Mouse (Mus musculus) midbrain, embryonic 11.5 days (tissue): Measurements from ENCODE around the gene Ptprm. TPM values are rescaled to one million over a fixed set of nuclear protein-coding genes. Genes with fewer than 3 reads are reported as not detected.

ENCODE experiments used
- ATAC-seq: fragments of 200-750 bp; cut with Nextera tagmentation; 2 replicates; pipeline ENCODE4 v1.8.0; 2017; ENCODE audit warnings: moderate TSS enrichment, moderate library complexity; ENCODE audit not compliant: low FRiP score
- DNase-seq: peaks from one replicate; pipeline ENCODE4 v3.0.0; 2015; ENCODE audit warnings: low spot score; ENCODE audit errors: missing footprints
- H3K27ac ChIP-seq: fragments of 300-500 bp; sonication (generic); 2 replicates; pipeline ENCODE4 v1.5.1; 2014; ENCODE audit warnings: low read depth, low read length
- H3K27me3 ChIP-seq: fragments of 300-500 bp; sonication (generic); 2 replicates; pipeline ENCODE4 v1.6.1; 2014; ENCODE audit warnings: mild to moderate bottlenecking, low read length, moderate library complexity, mixed read lengths; ENCODE audit not compliant: control insufficient read depth, insufficient read depth
- H3K36me3 ChIP-seq: fragments of 300-500 bp; sonication (generic); 2 replicates; pipeline ENCODE4 v1.6.1; 2014; ENCODE audit warnings: mild to moderate bottlenecking, low read length, moderate library complexity, mixed read lengths; ENCODE audit not compliant: control insufficient read depth, insufficient read depth
- H3K4me1 ChIP-seq: fragments of 300-500 bp; sonication (generic); 2 replicates; pipeline ENCODE4 v1.6.1; 2014; ENCODE audit warnings: low read length; ENCODE audit not compliant: control insufficient read depth, insufficient read depth
- H3K4me2 ChIP-seq: fragments of 300-500 bp; sonication (generic); 2 replicates; pipeline ENCODE4 v1.6.1; 2014; ENCODE audit warnings: mild to moderate bottlenecking, moderate library complexity
- H3K4me3 ChIP-seq: fragments of 300-500 bp; sonication (generic); 2 replicates; pipeline ENCODE4 v1.5.1; 2014; ENCODE audit warnings: low read depth, low read length
- H3K9ac ChIP-seq: fragments of 300-500 bp; sonication (generic); 2 replicates; pipeline ENCODE4 v1.6.1; 2014; ENCODE audit warnings: low read length
- H3K9me3 ChIP-seq: fragments of 300-500 bp; sonication (generic); 2 replicates; pipeline ENCODE4 v1.6.1; 2016; ENCODE audit warnings: low read length; ENCODE audit not compliant: control insufficient read depth
- WGBS: fragments of 180-500 bp; shearing (Covaris S2); extraction: QIAGEN DNeasy Blood & Tissue Kit; methylation state at CpG from one replicate; pipeline ENCODE4 v1.1.7; 2014; 5-methylcytosine and 5-hydroxymethylcytosine counted together
- polyA plus RNA-seq: library from polyadenylated mRNA; unstranded; fragments of >200 nt; fragmentation: Nextera tagmentation; extraction: Ambion mirVana; gene quantifications from 2 replicates; pipeline ENCODE4 v1.2.1, GENCODE M21; 2014

The Ptprm gene
- polyA plus RNA-seq: 8.9 and 9.0 TPM in 2 replicates

GRCm38 (mm10) chr17:67354451-67355011 lies at the start of gene Ptprm:
TSS of gene Ptprm (minus strand) at chr17:67354457.
- H3K27ac ChIP-seq: peak within 1 kb of the TSS; percentile 9; the same call in 1 of the 2 replicates
- peak; percentile 96 for ATAC-seq
- H3K9me3 ChIP-seq: no peaks in the 10 kb centered on the region
- peaks cover 7% of the 10 kb centered on the region for H3K27me3 ChIP-seq
- peaks cover 5% of the 10 kb centered on the region for H3K4me1 ChIP-seq
- peak; percentile 99 for DNase-seq
- peak within 1 kb of the TSS; percentile 79 for H3K9ac ChIP-seq
- no peaks in the 10 kb centered on the region for H3K36me3 ChIP-seq
- under 1% methylated on average over 72 of the region's 73 CpGs for WGBS
- peak within 1 kb of the TSS; percentile 97 for H3K4me2 ChIP-seq
- peak within 1 kb of the TSS; percentile 74 for H3K4me3 ChIP-seq

- H3K36me3 ChIP-seq: no peaks in the 10 kb centered on the region
- no peak for ATAC-seq
- no peaks in the 10 kb centered on the region for H3K9me3 ChIP-seq
- no peak overlapping the region for H3K27ac ChIP-seq
- DNase-seq: no peak
- H3K27me3 ChIP-seq: no peaks in the 10 kb centered on the region
- 81% methylated on average over 2 of the region's 2 CpGs for WGBS
- H3K9ac ChIP-seq: no peak overlapping the region
- H3K4me3 ChIP-seq: no peak overlapping the region
- H3K4me2 ChIP-seq: no peak overlapping the region
- H3K4me1 ChIP-seq: no peaks in the 10 kb centered on the region
These were observed 41.9 kb upstream of the Ptprm start for GRCm38 (mm10) chr17:67396205-67396604.

DNA sequence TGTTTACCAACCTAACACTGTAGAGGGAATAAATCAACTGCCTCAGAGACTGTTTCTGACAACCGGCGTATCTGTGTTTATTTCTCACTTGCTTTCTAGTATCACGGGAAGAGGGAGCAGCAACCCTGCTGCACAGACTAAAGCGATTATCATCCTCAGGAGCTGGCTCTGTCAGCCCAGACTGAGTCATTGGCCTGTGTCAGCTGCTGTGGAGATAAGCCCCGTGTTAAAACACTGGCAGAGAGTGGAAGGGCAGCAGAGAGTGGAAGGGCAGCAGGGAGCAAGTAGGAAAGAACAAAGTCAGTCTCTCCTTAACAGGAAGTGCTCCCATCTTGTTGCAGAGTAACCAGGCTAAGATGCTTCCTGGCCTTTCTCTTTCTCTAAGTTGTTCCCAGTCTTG lies 36.6 kb upstream of the Ptprm start:
- ATAC-seq: no peak
- 69% methylated on average over 5 of the region's 5 CpGs for WGBS
- no peak overlapping the region for H3K27ac ChIP-seq
- H3K4me2 ChIP-seq: no peak overlapping the region
- DNase-seq: peak; percentile 39
- H3K4me1 ChIP-seq: no peaks in the 10 kb centered on the region
- no peaks in the 10 kb centered on the region for H3K36me3 ChIP-seq
- H3K27me3 ChIP-seq: no peaks in the 10 kb centered on the region
- no peak overlapping the region for H3K9ac ChIP-seq
- H3K4me3 ChIP-seq: no peak overlapping the region
- no peaks in the 10 kb centered on the region for H3K9me3 ChIP-seq

- ATAC-seq (no peak), DNase-seq (peak; percentile 51)
- 85% methylated on average over 7 of the region's 7 CpGs for WGBS
These were observed 33.9 kb upstream of the Ptprm start for GRCm38 (mm10) chr17:67388171-67388570.

DNA sequence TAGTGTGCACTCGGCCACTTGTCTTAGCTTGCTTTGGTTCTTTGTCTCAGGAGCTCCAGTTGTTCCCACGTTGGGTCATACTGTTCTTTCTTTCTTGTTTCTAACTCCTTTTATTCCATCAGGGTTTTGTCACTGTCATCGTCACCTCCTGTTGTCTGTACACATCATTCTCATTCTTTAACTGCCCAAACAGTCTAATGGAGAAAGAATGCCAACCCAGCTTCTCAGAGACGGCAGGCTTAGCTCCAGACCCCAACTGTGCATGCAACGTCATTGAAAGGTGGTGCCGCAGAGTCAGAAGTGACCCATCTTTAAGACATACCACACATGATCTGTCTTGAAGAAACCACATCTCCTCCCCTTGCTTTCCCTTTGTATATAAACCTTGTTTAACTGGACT lies 31.0 kb upstream of the Ptprm start:
- 64% methylated on average over 6 of the region's 6 CpGs for WGBS
- Histone ChIP-seq H3K9ac (no peak overlapping the region), H3K27me3 (no peaks in the 10 kb centered on the region), H3K9me3 (no peaks in the 10 kb centered on the region), H3K4me3 (no peak overlapping the region), H3K36me3 (no peaks in the 10 kb centered on the region), H3K4me2 (no peak overlapping the region), H3K27ac (no peak overlapping the region), H3K4me1 (no peaks in the 10 kb centered on the region)
- peak; percentile 60 for DNase-seq
- ATAC-seq: no peak

More at GRCm38 (mm10) chr17:67388171-67388570, 33.9 kb upstream of the Ptprm start:
- Histone ChIP-seq H3K27me3 (no peaks in the 10 kb centered on the region), H3K4me2 (no peak overlapping the region), H3K27ac (no peak overlapping the region), H3K9ac (no peak overlapping the region), H3K4me3 (no peak overlapping the region), H3K4me1 (no peaks in the 10 kb centered on the region), H3K36me3 (no peaks in the 10 kb centered on the region), H3K9me3 (no peaks in the 10 kb centered on the region)

DNA sequence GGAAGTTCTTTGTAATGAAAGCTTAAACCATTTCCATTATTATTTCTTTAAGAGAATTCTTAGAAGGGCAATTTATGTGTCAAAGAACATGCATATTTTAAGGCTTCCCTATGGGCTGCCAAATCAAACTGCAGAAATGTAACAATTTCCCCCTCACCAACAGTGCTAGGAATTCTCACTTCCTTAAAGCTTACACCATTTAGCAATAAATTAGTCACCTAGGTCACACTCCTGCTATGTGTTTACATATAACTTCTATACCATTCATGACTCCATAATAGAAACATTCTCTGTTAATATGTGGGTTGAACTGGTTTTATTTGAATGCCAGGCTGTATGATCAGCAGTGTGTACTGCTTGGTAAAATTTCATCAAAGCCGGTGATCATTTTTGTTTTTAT lies 29.4 kb upstream of the Ptprm start:
- Histone ChIP-seq H3K4me2 (no peak overlapping the region), H3K4me1 (no peaks in the 10 kb centered on the region), H3K36me3 (no peaks in the 10 kb centered on the region), H3K27me3 (no peaks in the 10 kb centered on the region), H3K4me3 (no peak overlapping the region), H3K9ac (no peak overlapping the region), H3K27ac (no peak overlapping the region), H3K9me3 (no peaks in the 10 kb centered on the region)
- DNase-seq (no peak), ATAC-seq (no peak)
- WGBS: 95% methylated on average over 1 of the region's 1 CpGs

DNA sequence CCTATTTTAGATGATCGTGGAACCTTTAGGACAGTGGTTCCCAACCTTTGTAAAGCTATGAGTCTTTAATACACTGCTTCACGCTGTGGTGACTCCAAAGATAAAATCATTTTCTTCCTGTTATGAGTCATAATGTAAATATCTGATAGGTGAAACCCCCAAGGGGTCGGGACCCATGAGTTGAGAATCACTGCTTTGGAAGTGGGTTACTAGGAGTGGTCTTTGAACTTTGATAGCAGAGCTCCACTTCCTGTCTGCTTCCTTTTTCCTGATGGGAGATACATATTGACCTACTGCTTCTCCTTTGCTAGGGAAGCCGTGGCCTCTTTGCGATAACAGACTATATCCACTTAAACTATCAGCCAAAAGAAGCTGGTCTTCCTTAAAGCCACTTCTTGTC lies 27.4 kb upstream of the Ptprm start:
- no peaks in the 10 kb centered on the region for H3K36me3 ChIP-seq
- H3K27ac ChIP-seq: no peak overlapping the region
- DNase-seq (peak; percentile 4), ATAC-seq (no peak)
- no peaks in the 10 kb centered on the region for H3K27me3 ChIP-seq
- no peak overlapping the region for H3K4me2 ChIP-seq
- H3K9ac ChIP-seq: no peak overlapping the region
- H3K4me1 ChIP-seq: no peaks in the 10 kb centered on the region
- WGBS: 85% methylated on average over 5 of the region's 5 CpGs
- H3K4me3 ChIP-seq: no peak overlapping the region
- H3K9me3 ChIP-seq: no peaks in the 10 kb centered on the region

GRCm38 (mm10) chr17:67367866-67368265 lies 13.6 kb upstream of the Ptprm start:
- no peaks in the 10 kb centered on the region for H3K27me3 ChIP-seq
- no peak overlapping the region for H3K9ac ChIP-seq
- no peak overlapping the region for H3K4me2 ChIP-seq
- no peaks in the 10 kb centered on the region for H3K4me1 ChIP-seq
- DNase-seq (no peak), ATAC-seq (no peak)
- no peak overlapping the region for H3K27ac ChIP-seq
- H3K9me3 ChIP-seq: no peaks in the 10 kb centered on the region
- H3K4me3 ChIP-seq: no peak overlapping the region
- H3K36me3 ChIP-seq: no peaks in the 10 kb centered on the region
- WGBS: 93% methylated on average over 7 of the region's 7 CpGs

DNA sequence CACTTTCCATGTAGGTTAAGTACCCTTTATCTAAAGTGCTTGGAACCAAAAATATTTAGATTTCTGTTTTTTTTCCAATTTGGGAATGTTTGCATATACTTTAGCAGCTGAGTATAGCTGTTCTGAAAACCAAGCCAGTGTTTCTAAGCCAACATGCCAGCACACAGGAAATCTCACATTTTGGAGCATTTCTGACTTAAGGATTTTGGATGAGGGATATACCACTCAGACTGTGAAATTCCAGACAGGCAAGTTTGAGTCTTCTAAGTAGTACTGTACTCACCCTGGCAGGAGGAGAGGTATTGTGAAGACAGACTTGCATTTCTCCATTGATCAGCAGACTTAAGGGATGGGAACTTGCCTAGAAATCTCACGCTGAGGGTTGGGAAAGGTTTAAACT lies 10.2 kb upstream of the Ptprm start:
- no peak overlapping the region for H3K27ac ChIP-seq
- no peaks in the 10 kb centered on the region for H3K27me3 ChIP-seq
- 77% methylated on average over 1 of the region's 1 CpGs for WGBS
- no peaks in the 10 kb centered on the region for H3K36me3 ChIP-seq
- peaks cover 2% of the 10 kb centered on the region; the same call in 1 of the 2 replicates for H3K4me1 ChIP-seq
- H3K4me2 ChIP-seq: no peak overlapping the region
- H3K9me3 ChIP-seq: no peaks in the 10 kb centered on the region
- ATAC-seq: no peak
- H3K4me3 ChIP-seq: no peak overlapping the region
- peak; percentile 8 for DNase-seq
- H3K9ac ChIP-seq: no peak overlapping the region
